Mouse (Mus musculus) midbrain, embryonic 12.5 days (tissue): ENCODE data around the gene Keap1. TPM values are rescaled to one million over a fixed set of nuclear protein-coding genes. Genes with fewer than 3 reads are reported as not detected.
A peak's percentile ranks its signal among the peaks of the same experiment; 100 is the strongest.
"Not testable (repeated sequence)": the region's sequence is repeated elsewhere in the genome, so short reads cannot be mapped to it uniquely, and the experiment has no call there.

Experiments used
- ATAC-seq: fragments of 200-750 bp; cut with Nextera tagmentation; 2 replicates; pipeline ENCODE4 v1.8.0; 2017; ENCODE audit warnings: low read depth, moderate TSS enrichment, moderate library complexity; ENCODE audit not compliant: low FRiP score
- H3K27ac ChIP-seq: fragments of 300-500 bp; sonication (generic); replicated peaks from 2 replicates; pipeline ENCODE4 v1.5.1; 2016; ENCODE audit warnings: mild to moderate bottlenecking
- H3K27me3 ChIP-seq: fragments of 300-500 bp; sonication (generic); 2 replicates; pipeline ENCODE4 v1.6.1; 2016; ENCODE audit warnings: mild to moderate bottlenecking
- H3K36me3 ChIP-seq: fragments of 300-500 bp; sonication (generic); 2 replicates; pipeline ENCODE4 v1.6.1; 2016
- H3K4me1 ChIP-seq: fragments of 300-500 bp; sonication (generic); 2 replicates; pipeline ENCODE4 v1.6.1; 2016
- H3K4me2 ChIP-seq: fragments of 300-500 bp; sonication (generic); replicated peaks from 2 replicates; pipeline ENCODE4 v1.6.1; 2016; ENCODE audit warnings: mild to moderate bottlenecking, moderate library complexity
- H3K4me3 ChIP-seq: fragments of 300-500 bp; sonication (generic); 2 replicates; pipeline ENCODE4 v1.5.1; 2016; ENCODE audit warnings: mild to moderate bottlenecking
- H3K9ac ChIP-seq: fragments of 300-500 bp; sonication (generic); replicated peaks from 2 replicates; pipeline ENCODE4 v1.6.1; 2016; ENCODE audit warnings: mild to moderate bottlenecking, moderate library complexity
- H3K9me3 ChIP-seq: fragments of 300-500 bp; sonication (generic); 2 replicates; pipeline ENCODE4 v1.6.1; 2016; ENCODE audit warnings: mild to moderate bottlenecking
- WGBS: fragments of 180-500 bp; shearing (Covaris S2); methylation state at CpG from one replicate; pipeline ENCODE4 v1.1.7; 2016; 5-methylcytosine and 5-hydroxymethylcytosine counted together
- polyA plus RNA-seq: library from polyadenylated mRNA; unstranded; fragments of >200 nt; fragmentation: Nextera tagmentation; extraction: Ambion mirVana; gene quantifications from 2 replicates; pipeline ENCODE4 v1.2.1, GENCODE M21; 2016

Gene Keap1
- polyA plus RNA-seq, 1 experiment from 2014 or later, result 52.6 TPM

- Histone ChIP-seq H3K9me3 (no peaks in the 10 kb centered on the region), H3K36me3 (no peaks in the 10 kb centered on the region), H3K27me3 (peaks cover 13% of the 10 kb centered on the region; the same call in 1 of the 2 replicates), H3K27ac (no peak overlapping the region), H3K4me3 (no peak overlapping the region), H3K4me2 (no peak overlapping the region), H3K4me1 (peaks cover 6% of the 10 kb centered on the region), H3K9ac (no peak overlapping the region)
- ATAC-seq, result no peak
- 85% methylated on average over 6 of the region's 6 CpGs for WGBS
Measured at GRCm38 (mm10) chr9:21206848-21207247, 32.3 kb downstream of the Keap1 start.

DNA sequence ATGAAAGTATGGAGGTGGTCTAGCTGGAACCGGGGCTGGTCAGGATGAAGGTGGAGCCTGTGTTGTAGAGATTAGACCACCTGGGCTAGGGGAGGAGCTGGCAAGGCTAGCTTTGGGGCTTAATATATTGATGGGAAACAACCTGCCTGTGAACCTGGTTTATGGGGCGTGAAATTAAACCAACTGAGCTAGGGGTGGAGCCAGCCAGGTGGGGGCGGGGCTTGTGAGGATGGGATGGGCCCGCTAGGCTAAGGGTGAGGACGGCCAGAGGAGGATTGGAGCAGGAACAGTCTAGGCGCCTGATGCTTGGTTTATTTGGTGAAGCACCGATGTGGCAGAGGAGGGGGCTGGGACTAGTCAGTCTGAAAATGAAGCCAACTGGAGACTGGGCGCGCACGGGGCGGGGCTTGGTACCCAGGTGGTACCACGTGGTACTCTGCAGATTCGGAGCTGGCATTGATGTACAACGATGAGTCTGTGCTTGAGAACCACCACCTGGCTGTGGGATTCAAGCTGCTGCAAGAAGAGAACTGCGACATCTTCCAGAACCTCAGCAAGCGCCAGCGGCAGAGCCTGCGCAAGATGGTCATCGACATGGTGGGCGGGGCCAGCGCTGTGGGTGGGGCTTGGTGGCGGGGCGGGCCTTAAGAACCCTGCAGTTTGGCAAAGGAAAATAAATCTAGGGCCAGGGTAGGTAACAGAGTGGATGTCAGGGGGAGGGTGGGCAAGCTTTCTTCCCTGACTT is 34.5 kb downstream of the Keap1 start:
- Histone ChIP-seq H3K27me3 (peaks cover 13% of the 10 kb centered on the region; the same call in 1 of the 2 replicates), H3K4me1 (peaks cover 6% of the 10 kb centered on the region), H3K9me3 (no peaks in the 10 kb centered on the region), H3K4me2 (peak overlapping the region; percentile 61), H3K4me3 (peak overlapping the region; percentile 39), H3K27ac (no peak overlapping the region), H3K9ac (peak overlapping the region; percentile 31; the same call in 1 of the 2 replicates), H3K36me3 (no peaks in the 10 kb centered on the region)
- 1% methylated on average over 23 of the region's 23 CpGs for WGBS
- ATAC-seq, result peak; percentile 41; the same call in 1 of the 2 replicates

- no peak for ATAC-seq
- H3K27me3 ChIP-seq, result peaks cover 13% of the 10 kb centered on the region; the same call in 1 of the 2 replicates
- H3K27ac ChIP-seq, result no peak overlapping the region
- WGBS, result 20% methylated on average over 8 of the region's 8 CpGs
- H3K4me3 ChIP-seq, result no peak overlapping the region
- H3K36me3 ChIP-seq, result no peaks in the 10 kb centered on the region
- H3K4me2 ChIP-seq, result peak overlapping the region; percentile 61
- no peak overlapping the region for H3K9ac ChIP-seq
- no peaks in the 10 kb centered on the region for H3K9me3 ChIP-seq
- peaks cover 6% of the 10 kb centered on the region for H3K4me1 ChIP-seq
Measured at GRCm38 (mm10) chr9:21204156-21204527, 35.0 kb downstream of the Keap1 start.

DNA sequence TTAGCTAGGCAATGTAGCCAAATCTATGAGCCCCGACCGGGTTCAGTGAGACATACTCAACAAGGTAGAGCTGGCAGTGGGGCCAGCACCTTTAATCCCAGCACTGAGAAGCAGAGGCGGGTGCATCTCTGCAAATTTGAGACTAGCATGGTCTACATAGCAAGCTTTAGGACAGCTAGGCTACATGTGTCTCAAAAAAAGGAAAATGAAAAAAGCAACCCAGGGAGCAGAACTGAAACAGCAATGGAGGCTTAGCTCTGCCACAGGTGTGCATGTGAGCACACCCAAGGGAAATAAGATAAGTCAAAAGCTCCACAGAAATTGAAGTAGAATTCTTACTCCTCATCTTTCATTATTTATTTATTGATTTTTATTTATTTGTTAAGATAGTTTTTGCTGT is 40.2 kb downstream of the Keap1 start:
- peaks cover 32% of the 10 kb centered on the region for H3K4me1 ChIP-seq
- no peak overlapping the region for H3K4me3 ChIP-seq
- no peaks in the 10 kb centered on the region for H3K36me3 ChIP-seq
- no peak overlapping the region for H3K4me2 ChIP-seq
- peaks cover 5% of the 10 kb centered on the region; the same call in 1 of the 2 replicates for H3K27me3 ChIP-seq
- H3K9ac ChIP-seq, result no peak overlapping the region
- H3K27ac ChIP-seq, result no peak overlapping the region
- 86% methylated on average over 3 of the region's 3 CpGs for WGBS
- ATAC-seq, result no peak
- H3K9me3 ChIP-seq, result no peaks in the 10 kb centered on the region

DNA sequence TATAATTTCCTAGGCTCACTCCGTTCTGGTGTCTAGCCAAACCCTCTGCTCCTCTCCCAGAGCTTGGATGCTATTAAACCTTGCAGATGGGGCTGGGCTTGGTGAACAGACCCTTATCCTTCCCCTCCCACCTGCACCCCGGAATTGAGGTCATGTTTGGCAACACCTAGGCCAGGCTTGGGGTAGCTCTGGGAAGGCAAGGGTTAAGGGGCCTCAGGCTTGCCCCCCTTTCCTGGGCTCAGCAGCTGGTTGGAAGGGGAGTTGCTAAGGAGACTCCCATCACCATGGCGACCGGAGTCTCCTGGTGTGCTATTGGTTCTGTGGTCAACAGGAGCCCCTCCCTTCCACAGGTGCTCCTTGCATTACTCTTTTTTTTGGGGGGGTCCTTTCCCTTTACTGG is 41.2 kb downstream of the Keap1 start:
- H3K4me3 ChIP-seq, result peak overlapping the region; percentile 48
- H3K4me2 ChIP-seq, result peak overlapping the region; percentile 61
- no peaks in the 10 kb centered on the region for H3K9me3 ChIP-seq
- H3K27me3 ChIP-seq, result no peaks in the 10 kb centered on the region
- ATAC-seq, result peak; percentile 80
- no peak overlapping the region for H3K27ac ChIP-seq
- WGBS, result 11% methylated on average over 4 of the region's 4 CpGs
- peaks cover 32% of the 10 kb centered on the region for H3K4me1 ChIP-seq
- H3K9ac ChIP-seq, result 0 out of 2 replicates have a peak overlapping the region, but pooled peaks have one; percentile 50
- H3K36me3 ChIP-seq, result no peaks in the 10 kb centered on the region

- 25% methylated on average over 17 of the region's 19 CpGs for WGBS
- Histone ChIP-seq H3K27ac (peak overlapping the region; percentile 46; the same call in 1 of the 2 replicates), H3K27me3 (no peaks in the 10 kb centered on the region), H3K4me2 (peak overlapping the region; percentile 61), H3K4me1 (peaks cover 32% of the 10 kb centered on the region), H3K4me3 (peak overlapping the region; percentile 48), H3K36me3 (no peaks in the 10 kb centered on the region), H3K9ac (peak overlapping the region; percentile 65), H3K9me3 (no peaks in the 10 kb centered on the region)
- peak; percentile 76 for ATAC-seq
Measured at GRCm38 (mm10) chr9:21196521-21197433, 42.4 kb downstream of the Keap1 start.

GRCm38 (mm10) chr9:21195736-21196505 is 43.2 kb downstream of the Keap1 start:
- not testable (repeated sequence) for H3K9me3 ChIP-seq, H3K36me3 ChIP-seq, H3K27me3 ChIP-seq, H3K4me3 ChIP-seq
- Histone ChIP-seq H3K4me2 (peak overlapping the region; percentile 61), H3K9ac (peak overlapping the region; percentile 65; the same call in 1 of the 2 replicates), H3K27ac (0 out of 2 replicates have a peak overlapping the region, but pooled peaks have one; percentile 15), H3K4me1 (peaks cover 32% of the 10 kb centered on the region)
- peak; percentile 41; the same call in 1 of the 2 replicates for ATAC-seq
- WGBS, result 56% methylated on average over 7 of the region's 7 CpGs

- Histone ChIP-seq H3K36me3 (no peaks in the 10 kb centered on the region), H3K4me2 (no peak overlapping the region), H3K9ac (no peak overlapping the region), H3K4me1 (peaks cover 32% of the 10 kb centered on the region), H3K9me3 (no peaks in the 10 kb centered on the region), H3K27me3 (peaks cover 8% of the 10 kb centered on the region; the same call in 1 of the 2 replicates), H3K27ac (no peak overlapping the region), H3K4me3 (no peak overlapping the region)
- 79% methylated on average over 4 of the region's 4 CpGs for WGBS
- no peak for ATAC-seq
Measured at GRCm38 (mm10) chr9:21194787-21195493, 44.2 kb downstream of the Keap1 start.

GRCm38 (mm10) chr9:21193786-21194185 is 45.4 kb downstream of the Keap1 start:
- Histone ChIP-seq H3K4me1 (peaks cover 30% of the 10 kb centered on the region), H3K27me3 (peaks cover 8% of the 10 kb centered on the region; the same call in 1 of the 2 replicates), H3K9me3 (no peaks in the 10 kb centered on the region), H3K36me3 (no peaks in the 10 kb centered on the region), H3K4me3 (no peak overlapping the region), H3K9ac (no peak overlapping the region), H3K4me2 (no peak overlapping the region), H3K27ac (no peak overlapping the region)
- WGBS, result 86% methylated on average over 3 of the region's 3 CpGs
- ATAC-seq, result no peak

GRCm38 (mm10) chr9:21190670-21191069 is 48.5 kb downstream of the Keap1 start:
- Histone ChIP-seq H3K9me3 (no peaks in the 10 kb centered on the region), H3K4me1 (0 out of 2 replicates have a peak, but pooled peaks cover under 1% of the 10 kb centered on the region), H3K4me2 (no peak overlapping the region), H3K36me3 (no peaks in the 10 kb centered on the region), H3K4me3 (no peak overlapping the region), H3K9ac (no peak overlapping the region), H3K27ac (no peak overlapping the region), H3K27me3 (peaks cover 19% of the 10 kb centered on the region)
- no peak for ATAC-seq
- WGBS, result 60% methylated on average over 3 of the region's 3 CpGs

GRCm38 (mm10) chr9:21189905-21190304 is 49.3 kb downstream of the Keap1 start:
- Histone ChIP-seq H3K4me1 (no peaks in the 10 kb centered on the region), H3K27ac (no peak overlapping the region), H3K4me2 (no peak overlapping the region), H3K27me3 (peaks cover 27% of the 10 kb centered on the region), H3K9me3 (no peaks in the 10 kb centered on the region), H3K9ac (no peak overlapping the region), H3K4me3 (no peak overlapping the region), H3K36me3 (no peaks in the 10 kb centered on the region)
- ATAC-seq, result no peak
- 46% methylated on average over 7 of the region's 7 CpGs for WGBS
